ENCODE assay signal across 8 mouse cellular contexts in genomic region chr9:81863888-81864234, GRCm38 (mm10). TPM values are rescaled to one million over a fixed set of nuclear protein-coding genes. Genes with fewer than 3 reads are reported as not detected.
DNase-seq lines count a peak whose midpoint lies in the region; ATAC-seq and TF ChIP-seq lines count a peak whose summit lies in the region.

No protein-coding gene starts in this region.

- DNase-seq in lung, postnatal 0 days (ENCODE audit: low spot score) = no peak
- no peak for DNase-seq in lung, postnatal 4 days
- no peak for DNase-seq in urinary bladder, postnatal 25 days (ENCODE audit: low spot score)
- no peak for DNase-seq in layer of hippocampus, adult 18-20 months (ENCODE audit: low spot score in 2 of 2)
- no peak for DNase-seq in kidney, postnatal 25 days

- H3K36me3 ChIP-seq in lung, postnatal 0 days (ENCODE audit: insufficient read depth, low read length) = no peaks in the 10 kb centered on the region
- no peaks in the 10 kb centered on the region for H3K36me3 ChIP-seq in intestine, postnatal 0 days (ENCODE audit: control insufficient read depth, insufficient read depth)
- H3K36me3 ChIP-seq in neural tube, embryonic 13.5 days = no peaks in the 10 kb centered on the region

- no peaks in the 10 kb centered on the region; the same call in 1 of the 2 replicates for H3K27me3 ChIP-seq in lung, postnatal 0 days (replicated peaks; ENCODE audit: insufficient read depth, low read length)
- H3K27me3 ChIP-seq in intestine, postnatal 0 days (replicated peaks; ENCODE audit: control insufficient read depth, insufficient read depth, low read length) = no peaks in the 10 kb centered on the region
- H3K27me3 ChIP-seq in neural tube, embryonic 13.5 days = peaks cover 13% of the 10 kb centered on the region

- 19% methylated on average over 13 of the region's 13 CpGs for WGBS in lung, postnatal 0 days
- WGBS in intestine, postnatal 0 days = 13% methylated on average over 13 of the region's 13 CpGs
- WGBS in neural tube, embryonic 13.5 days = 26% methylated on average over 13 of the region's 13 CpGs

- no peak overlapping the region for H3K9ac ChIP-seq in lung, postnatal 0 days (replicated peaks; ENCODE audit: low read depth)
- 0 out of 2 replicates have a peak overlapping the region, but pooled peaks have one; percentile 42 for H3K9ac ChIP-seq in intestine, postnatal 0 days (ENCODE audit: low read depth, low read length)
- H3K9ac ChIP-seq in neural tube, embryonic 13.5 days = peak overlapping the region; percentile 62

- H3K4me3 ChIP-seq in lung, postnatal 0 days (ENCODE audit: low read depth, low read length) = peak overlapping the region; percentile 36
- H3K4me3 ChIP-seq in intestine, postnatal 0 days (ENCODE audit: low read depth, low read length) = peak overlapping the region; percentile 52
- H3K4me3 ChIP-seq in neural tube, embryonic 13.5 days = peak overlapping the region; percentile 50

- no peak for TF ChIP-seq CTCF in lung, postnatal 0 days (IDR thresholded peaks at IDR 0.05)
- no peak for TF ChIP-seq CTCF in intestine, postnatal 0 days (IDR thresholded peaks at IDR 0.05; ENCODE audit: low read depth)

- H3K27ac ChIP-seq in lung, postnatal 0 days (ENCODE audit: low read length) = no peak overlapping the region
- H3K27ac ChIP-seq in intestine, postnatal 0 days (ENCODE audit: low read depth, low read length) = no peak overlapping the region
- H3K27ac ChIP-seq in neural tube, embryonic 13.5 days (replicated peaks) = no peak overlapping the region

- peaks cover 3% of the 10 kb centered on the region; the same call in 1 of the 2 replicates for H3K4me1 ChIP-seq in lung, postnatal 0 days (ENCODE audit: insufficient read depth, low read depth, low read length)
- H3K4me1 ChIP-seq in intestine, postnatal 0 days (replicated peaks; ENCODE audit: control insufficient read depth, insufficient read depth, low read length) = no peaks in the 10 kb centered on the region
- H3K4me1 ChIP-seq in neural tube, embryonic 13.5 days (replicated peaks) = 0 out of 2 replicates have a peak, but pooled peaks cover 5% of the 10 kb centered on the region

- no peaks in the 10 kb centered on the region for H3K9me3 ChIP-seq in lung, postnatal 0 days (ENCODE audit: low read length)
- no peaks in the 10 kb centered on the region for H3K9me3 ChIP-seq in intestine, postnatal 0 days (ENCODE audit: control insufficient read depth)
- no peaks in the 10 kb centered on the region for H3K9me3 ChIP-seq in neural tube, embryonic 13.5 days

- no peak; the same call in 1 of the 2 replicates for ATAC-seq in lung, postnatal 0 days
- 0 out of 2 replicates have a peak, but pooled peaks have one; percentile 15 for ATAC-seq in erythroid progenitor cell, adult 5-6 weeks (replicated peaks; ENCODE audit: low FRiP score, poor library complexity, severe bottlenecking)
- ATAC-seq in intestine, postnatal 0 days = no peak
- ATAC-seq in neural tube, embryonic 13.5 days (ENCODE audit: low read depth) = no peak; the same call in 1 of the 2 replicates

- no peak for TF ChIP-seq EP300 in lung, postnatal 0 days (IDR thresholded peaks at IDR 0.05)

- peak overlapping the region; percentile 71 for H3K4me2 ChIP-seq in lung, postnatal 0 days (replicated peaks; ENCODE audit: low read depth, low read length)
- H3K4me2 ChIP-seq in intestine, postnatal 0 days (replicated peaks; ENCODE audit: low read depth) = peak overlapping the region; percentile 90
- peak overlapping the region; percentile 78 for H3K4me2 ChIP-seq in neural tube, embryonic 13.5 days

RNA-seq across cellular contexts. Expression of gene Mei4, which starts 0.4 kb away (rescaled TPM):
- 0.12 and 0.14 TPM in 2 replicates for polyA plus RNA-seq in lung, postnatal 0 days (2015; fragmentation: Nextera tagmentation; extraction: Ambion mirVana)
- 0.36 TPM in 1 of 2 replicates, not detected in the other for total RNA-seq in erythroid progenitor cell, adult 5-6 weeks (2015; ENCODE audit: low replicate concordance)
- total RNA-seq in erythroid progenitor cell, adult 5-6 weeks (2017; ENCODE audit: low replicate concordance) = 0.76 TPM in 1 of 2 replicates, not detected in the other
- 0.08 TPM in 1 of 2 replicates, not detected in the other for polyA plus RNA-seq in intestine, postnatal 0 days (2015; fragmentation: Nextera tagmentation; extraction: Ambion mirVana)
- polyA plus RNA-seq in neural tube, embryonic 13.5 days (2015; fragmentation: Nextera tagmentation; extraction: Ambion mirVana) = 0.73 and 0.84 TPM in 2 replicates
- total RNA-seq in layer of hippocampus, adult 18-20 months (2021) = 1 to 10 TPM; 1.1 to 1.7 TPM
